Mouse (Mus musculus) adrenal gland, adult 2 months (tissue): ENCODE data around the gene Olfr1037. TPM values are rescaled to one million over a fixed set of nuclear protein-coding genes. Genes with fewer than 3 reads are reported as not detected.
"Not testable (repeated sequence)": the region's sequence is repeated elsewhere in the genome, so short reads cannot be mapped to it uniquely, and the experiment has no call there.

ENCODE experiments used
- DNase-seq: peaks from one replicate; pipeline ENCODE4 v3.0.0; 2021
- long read RNA-seq: library from polyadenylated mRNA; stranded (forward); transcript quantifications from one replicate; pipeline ENCODE4 v2.0.0, GENCODE M21; 2021
- polyA plus RNA-seq: library from polyadenylated mRNA; depleted of rRNA; stranded (reverse); fragments of >200 nt; gene quantifications from 2 replicates; pipeline ENCODE4 v1.2.3, GENCODE M21; 2012; rRNA removed
- total RNA-seq, 2 experiments: library from RNA; stranded (reverse); gene quantifications; 2 replicates each; pipeline ENCODE4 v1.2.3; 2021

Gene Olfr1037
- total RNA-seq (not detected), polyA plus RNA-seq (not detected in 2 replicates)
- long read RNA-seq, result 0 reads

DNA sequence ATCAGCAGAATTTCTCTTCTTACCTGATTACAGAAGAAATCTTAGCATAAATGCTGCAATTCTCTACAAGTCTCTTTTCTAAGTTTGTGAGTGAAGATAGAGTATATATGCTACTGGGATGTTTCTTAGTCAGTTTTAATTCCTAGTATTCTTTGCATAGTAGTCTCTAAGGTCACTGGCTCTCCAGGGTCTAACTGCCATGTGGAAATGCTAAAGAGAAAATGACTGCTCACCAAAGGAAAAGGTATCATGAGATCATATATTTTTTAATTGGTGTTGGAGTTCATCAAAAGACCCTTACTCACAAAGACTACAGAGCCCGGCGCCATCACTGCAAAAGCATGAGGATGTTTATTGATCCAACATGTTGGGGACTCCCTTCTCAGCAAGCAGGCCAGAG is at the start of gene Olfr1037:
Olfr1037 (minus strand) TSS at position 101 of the 400 bp plus-strand sequence.
- DNase-seq, result no peak

DNA sequence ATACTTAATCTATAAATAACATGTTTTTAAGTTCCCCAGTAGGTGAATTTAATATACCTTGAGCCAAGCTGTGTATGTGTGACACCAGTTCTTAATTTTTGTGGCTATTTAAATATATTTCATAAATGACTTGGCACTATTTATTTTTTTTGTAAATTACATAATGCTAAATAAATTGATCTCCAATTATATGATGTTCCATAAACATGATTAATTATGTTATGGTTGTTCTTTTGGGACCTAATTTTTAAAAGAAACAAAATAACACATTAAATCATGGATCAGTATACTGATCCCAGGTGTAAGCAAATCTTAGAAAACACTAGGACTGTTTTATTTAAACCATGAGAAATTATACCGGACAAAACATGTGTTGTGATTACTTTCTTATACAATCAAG is 48.6 kb upstream of the Olfr1037 start, which contains the start of gene Olfr1039:
Olfr1039 (minus strand) TSS at position 101 of the 400 bp plus-strand sequence.
- no peak for DNase-seq

DNA sequence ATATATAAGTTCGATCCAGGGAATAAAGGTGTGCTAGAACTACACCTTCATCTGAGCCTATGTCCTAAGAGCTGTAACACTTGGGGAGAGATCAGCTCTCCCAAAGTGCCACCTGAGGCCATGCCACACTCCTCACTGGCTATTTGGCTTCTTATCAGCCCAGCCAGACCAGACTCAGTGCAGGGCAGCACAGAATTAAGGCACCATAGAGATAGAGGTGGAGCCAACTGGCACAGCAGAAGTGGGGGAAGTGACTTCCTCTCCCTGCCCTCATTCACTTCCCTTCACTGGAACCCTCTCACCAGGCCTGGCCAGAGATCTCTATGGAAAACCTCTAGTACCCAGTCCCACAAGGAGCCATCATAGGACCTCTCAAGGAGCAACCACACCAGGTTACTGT is 6.7 kb downstream of the Olfr1037 start:
- not testable (repeated sequence) for DNase-seq

DNA sequence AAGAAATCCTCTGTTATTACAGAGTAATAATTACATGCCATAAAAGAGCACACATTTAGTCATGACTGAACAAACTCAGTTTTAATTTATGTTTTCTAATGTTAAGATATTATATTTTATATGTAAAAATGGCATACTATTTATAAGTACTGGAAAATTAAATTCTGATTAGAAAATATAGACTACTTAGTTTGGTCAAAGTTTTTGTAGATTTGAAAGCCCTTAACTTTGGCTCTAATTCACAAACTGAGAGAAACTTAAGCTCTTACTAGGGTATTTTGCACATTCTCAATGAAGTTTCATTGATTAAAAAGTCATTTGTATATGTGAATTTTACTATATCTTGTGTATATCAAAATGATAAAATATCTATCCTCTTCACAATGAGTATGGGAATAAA is 13.5 kb downstream of the Olfr1037 start, which contains the start of gene Olfr1036:
Olfr1036 (plus strand) TSS at position 301 of the 400 bp plus-strand sequence.
- not testable (repeated sequence) for DNase-seq

DNA sequence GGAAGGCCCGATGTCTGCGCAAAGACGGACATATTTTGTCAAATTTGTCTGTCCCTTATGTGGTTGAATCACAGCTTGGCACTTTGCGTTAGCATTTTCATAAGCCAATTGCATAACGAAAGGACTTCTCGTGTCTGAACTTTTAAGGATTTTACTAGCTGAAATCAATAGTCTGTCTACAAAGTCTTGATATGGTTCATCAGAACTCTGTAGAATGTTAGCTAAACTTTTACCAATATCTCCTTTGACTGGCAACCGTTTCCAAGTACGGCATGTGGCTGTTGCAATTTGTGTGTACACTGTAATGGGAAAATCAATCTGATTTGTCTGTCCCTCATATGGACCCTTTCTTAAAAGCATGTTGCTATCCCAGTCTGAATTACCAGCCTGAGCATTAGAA is 17.0 kb downstream of the Olfr1037 start:
- no peak for DNase-seq

DNA sequence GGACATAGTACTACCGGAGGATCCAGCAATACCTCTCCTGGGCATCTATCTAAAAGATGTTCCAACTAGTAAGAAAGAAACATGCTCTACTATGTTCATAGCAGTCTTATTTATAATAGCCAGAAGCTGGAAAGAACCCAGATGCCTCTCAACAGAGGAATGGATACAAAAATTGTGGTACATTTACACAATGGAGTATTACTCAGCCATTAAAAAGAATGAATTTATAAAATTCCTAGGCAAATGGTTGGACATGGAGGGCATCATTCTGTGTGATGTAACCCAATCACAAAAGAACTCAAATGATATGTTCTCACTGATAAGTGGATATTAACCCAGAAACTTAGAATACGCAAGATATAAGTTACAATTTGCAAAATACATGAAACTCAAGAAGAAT is 23.4 kb downstream of the Olfr1037 start:
- DNase-seq, result not testable (repeated sequence)

DNA sequence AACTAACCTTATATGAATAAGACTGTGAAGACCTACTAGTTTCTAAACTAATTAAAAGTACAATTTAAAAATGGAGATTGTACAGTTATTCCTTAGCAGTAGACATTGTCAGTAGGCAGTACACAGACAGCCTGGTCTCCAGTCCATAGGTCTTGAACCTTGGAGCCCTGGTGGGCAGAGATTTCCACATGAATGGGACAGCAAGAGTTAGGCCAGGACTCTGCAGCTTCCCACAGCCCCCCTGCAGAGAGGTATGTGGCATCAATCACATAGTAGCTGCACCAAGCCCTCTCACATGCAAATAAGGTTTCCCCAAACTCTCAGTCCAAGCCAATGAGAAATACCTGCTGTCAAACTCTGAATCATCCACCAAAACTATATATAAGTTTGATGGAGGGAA is 36.4 kb downstream of the Olfr1037 start:
- not testable (repeated sequence) for DNase-seq

DNA sequence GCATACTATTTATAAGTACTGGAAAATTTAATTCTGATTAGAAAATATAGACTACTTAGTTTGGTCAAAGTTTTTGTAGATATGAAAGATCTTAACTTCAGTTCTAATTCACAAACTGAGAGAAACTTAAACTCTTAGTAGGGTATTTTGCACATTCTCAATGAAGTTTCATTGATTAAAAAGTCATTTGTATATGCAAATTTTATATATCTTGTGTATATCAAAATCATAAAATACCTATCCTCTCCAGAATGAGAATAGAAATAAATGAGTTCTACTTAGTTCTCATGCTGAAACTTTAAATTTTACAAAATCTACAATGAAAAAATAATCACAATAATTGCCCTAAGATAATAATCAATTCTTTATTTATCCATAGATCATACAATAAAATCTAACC is 41.6 kb downstream of the Olfr1037 start, which contains the start of gene Olfr1034:
Olfr1034 (plus strand) TSS at position 301 of the 400 bp plus-strand sequence.
- DNase-seq, result no peak

Other genes starting within 250 kb of the Olfr1037 start
- gene Olfr1019, start 241.9 kb downstream of the Olfr1037 start, total RNA-seq, result not detected
- gene Olfr1019, start 241.9 kb downstream of the Olfr1037 start, polyA plus RNA-seq, result not detected in 2 replicates
- gene Olfr1020, start 240.4 kb downstream of the Olfr1037 start, total RNA-seq, result not detected
- not detected in 2 replicates for gene Olfr1020, start 240.4 kb downstream of the Olfr1037 start, polyA plus RNA-seq
- gene Olfr1022, start 218.8 kb downstream of the Olfr1037 start, total RNA-seq, result not detected
- not detected in 2 replicates for gene Olfr1022, start 218.8 kb downstream of the Olfr1037 start, polyA plus RNA-seq
- gene Olfr1023, start 201.7 kb downstream of the Olfr1037 start, total RNA-seq, result not detected
- not detected in 2 replicates for gene Olfr1023, start 201.7 kb downstream of the Olfr1037 start, polyA plus RNA-seq
- not detected for gene Olfr1024, start 182.3 kb downstream of the Olfr1037 start, total RNA-seq
- gene Olfr1024, start 182.3 kb downstream of the Olfr1037 start, polyA plus RNA-seq, result not detected in 2 replicates
- not detected for gene Olfr1025-ps1, start 172.2 kb downstream of the Olfr1037 start, total RNA-seq
- gene Olfr1025-ps1, start 172.2 kb downstream of the Olfr1037 start, polyA plus RNA-seq, result not detected in 2 replicates
- gene Olfr1026, start 165.8 kb downstream of the Olfr1037 start, total RNA-seq, result not detected
- gene Olfr1026, start 165.8 kb downstream of the Olfr1037 start, polyA plus RNA-seq, result not detected in 2 replicates
- not detected for gene Olfr1028, start 136.9 kb downstream of the Olfr1037 start, total RNA-seq
- not detected in 2 replicates for gene Olfr1028, start 136.9 kb downstream of the Olfr1037 start, polyA plus RNA-seq
- not detected for gene Olfr1029, start 113.5 kb downstream of the Olfr1037 start, total RNA-seq
- gene Olfr1029, start 113.5 kb downstream of the Olfr1037 start, polyA plus RNA-seq, result 0.09 TPM in 1 of 2 replicates, not detected in the other
- gene Olfr1030, start 108.1 kb downstream of the Olfr1037 start, total RNA-seq, result under 1 TPM in 1 of 2 experiments, not detected in 1; 0.09 TPM
- not detected in 2 replicates for gene Olfr1030, start 108.1 kb downstream of the Olfr1037 start, polyA plus RNA-seq
- gene Olfr1031, start 97.1 kb downstream of the Olfr1037 start, total RNA-seq, result not detected
- gene Olfr1031, start 97.1 kb downstream of the Olfr1037 start, polyA plus RNA-seq, result not detected in 2 replicates
- not detected for gene Olfr1032, start 81.8 kb downstream of the Olfr1037 start, total RNA-seq
- not detected in 2 replicates for gene Olfr1032, start 81.8 kb downstream of the Olfr1037 start, polyA plus RNA-seq
- gene Olfr1033, start 66.8 kb downstream of the Olfr1037 start, total RNA-seq, result 1 to 10 TPM; 3.4 to 4.4 TPM
- 0.19 and 0.42 TPM in 2 replicates for gene Olfr1033, start 66.8 kb downstream of the Olfr1037 start, polyA plus RNA-seq
- under 1 TPM; 0.10 to 0.52 TPM for gene Olfr1034, start 41.5 kb downstream of the Olfr1037 start, total RNA-seq
- 0.07 TPM in 2 replicates for gene Olfr1034, start 41.5 kb downstream of the Olfr1037 start, polyA plus RNA-seq
- gene Olfr1036, start 13.4 kb downstream of the Olfr1037 start, total RNA-seq, result not detected
- gene Olfr1036, start 13.4 kb downstream of the Olfr1037 start, polyA plus RNA-seq, result not detected in 2 replicates
- gene Olfr1039, start 48.5 kb upstream of the Olfr1037 start, total RNA-seq, result not detected
- not detected in 2 replicates for gene Olfr1039, start 48.5 kb upstream of the Olfr1037 start, polyA plus RNA-seq
- gene Olfr1040, start 59.3 kb upstream of the Olfr1037 start, total RNA-seq, result not detected
- gene Olfr1040, start 59.3 kb upstream of the Olfr1037 start, polyA plus RNA-seq, result not detected in 2 replicates
- not detected for gene Olfr1042, start 74.5 kb upstream of the Olfr1037 start, total RNA-seq
- gene Olfr1042, start 74.5 kb upstream of the Olfr1037 start, polyA plus RNA-seq, result not detected in 2 replicates
- gene Olfr1043, start 80.1 kb upstream of the Olfr1037 start, total RNA-seq, result not detected
- not detected in 2 replicates for gene Olfr1043, start 80.1 kb upstream of the Olfr1037 start, polyA plus RNA-seq
- not detected for gene Olfr1044, start 90.4 kb upstream of the Olfr1037 start, total RNA-seq
- gene Olfr1044, start 90.4 kb upstream of the Olfr1037 start, polyA plus RNA-seq, result not detected in 2 replicates
- gene Olfr52, start 98.3 kb upstream of the Olfr1037 start, total RNA-seq, result not detected
- gene Olfr52, start 98.3 kb upstream of the Olfr1037 start, polyA plus RNA-seq, result not detected in 2 replicates
- not detected for gene Olfr1045, start 115.6 kb upstream of the Olfr1037 start, total RNA-seq
- not detected in 2 replicates for gene Olfr1045, start 115.6 kb upstream of the Olfr1037 start, polyA plus RNA-seq
- gene Olfr1046, start 131.9 kb upstream of the Olfr1037 start, total RNA-seq, result not detected
- gene Olfr1046, start 131.9 kb upstream of the Olfr1037 start, polyA plus RNA-seq, result not detected in 2 replicates
- gene Olfr1047, start 144.0 kb upstream of the Olfr1037 start, total RNA-seq, result not detected
- not detected in 2 replicates for gene Olfr1047, start 144.0 kb upstream of the Olfr1037 start, polyA plus RNA-seq
- gene Olfr1048, start 152.9 kb upstream of the Olfr1037 start, total RNA-seq, result not detected
- gene Olfr1048, start 152.9 kb upstream of the Olfr1037 start, polyA plus RNA-seq, result not detected in 2 replicates
- not detected for gene Olfr1049, start 170.9 kb upstream of the Olfr1037 start, total RNA-seq
- gene Olfr1049, start 170.9 kb upstream of the Olfr1037 start, polyA plus RNA-seq, result not detected in 2 replicates
- not detected for gene Olfr1051, start 191.7 kb upstream of the Olfr1037 start, total RNA-seq
- gene Olfr1051, start 191.7 kb upstream of the Olfr1037 start, polyA plus RNA-seq, result not detected in 2 replicates
- not detected for gene Olfr1052, start 205.1 kb upstream of the Olfr1037 start, total RNA-seq
- not detected in 2 replicates for gene Olfr1052, start 205.1 kb upstream of the Olfr1037 start, polyA plus RNA-seq
- not detected for gene Olfr1053, start 227.9 kb upstream of the Olfr1037 start, total RNA-seq
- not detected in 2 replicates for gene Olfr1053, start 227.9 kb upstream of the Olfr1037 start, polyA plus RNA-seq
- not detected for gene Olfr1054, start 248.0 kb upstream of the Olfr1037 start, total RNA-seq
- gene Olfr1054, start 248.0 kb upstream of the Olfr1037 start, polyA plus RNA-seq, result not detected in 2 replicates